Mouse (Mus musculus) bone marrow, adult 2 months (tissue): ENCODE measurements around the gene Prickle2.

ENCODE experiments used
- CTCF ChIP-seq: fragments of 200-500 bp; IDR thresholded peaks from 2 replicates; pipeline ENCODE4 v1.5.1; 2011; ENCODE audit warnings: low read length, control low read depth; ENCODE audit not compliant: control insufficient read depth, insufficient read depth
- POLR2A ChIP-seq: fragments of 200-500 bp; IDR thresholded peaks from 2 replicates; pipeline ENCODE4 v1.6.1; 2011; ENCODE audit warnings: low read depth, mild to moderate bottlenecking, control low read depth, low read length, borderline replicate concordance; ENCODE audit not compliant: control insufficient read depth

- TF ChIP-seq CTCF (no peak), POLR2A (no peak)
Measured at GRCm38 (mm10) chr6:92699491-92700209, 6.3 kb downstream of the Prickle2 start.
